8 mouse cellular contexts compared by ENCODE assay signal in the genomic region with DNA sequence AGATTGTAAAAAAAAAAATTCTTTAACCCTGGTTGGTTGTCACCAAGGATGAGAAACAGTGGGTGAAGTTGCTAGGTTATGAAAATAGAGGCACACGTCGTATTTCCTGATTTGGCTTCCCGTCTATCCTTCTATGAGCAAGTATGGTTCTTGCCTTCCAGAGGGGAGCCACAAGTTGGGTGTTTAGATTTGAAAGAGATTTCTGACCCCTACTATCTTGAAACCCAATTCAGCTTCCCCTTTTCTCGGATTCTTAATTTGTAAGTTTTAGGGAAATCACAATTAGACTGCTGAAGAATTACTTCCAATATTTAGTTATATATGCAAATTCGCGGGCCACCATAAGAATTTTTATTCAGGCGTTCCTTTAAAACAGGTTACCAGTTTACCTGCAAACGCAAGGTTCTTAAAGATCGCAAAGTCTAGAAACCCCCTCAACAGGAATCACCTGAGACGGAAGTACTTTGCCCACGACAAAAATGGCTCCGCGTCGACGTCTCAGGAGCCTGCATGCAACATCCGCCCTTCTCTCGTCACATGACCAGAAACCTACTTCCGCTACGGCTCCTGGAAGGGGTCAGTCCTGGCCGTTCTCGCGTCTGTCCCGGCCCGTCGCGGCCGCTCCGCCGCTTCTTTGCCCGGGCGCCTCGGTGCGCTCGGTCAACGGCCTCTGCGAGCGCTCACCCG. TPM values are rescaled to one million over a fixed set of nuclear protein-coding genes. Genes with fewer than 3 reads are reported as not detected.
A peak's percentile ranks its signal among the peaks of the same experiment; 100 is the strongest.
DNase-seq lines count a peak whose midpoint lies in the region; ATAC-seq lines count a peak whose summit lies in the region.

Gene Mff, plus strand, starts transcription at position 552 of the 687 bp plus-strand sequence.

- peak; percentile 96 for DNase-seq in R1 (ENCODE audit: low read depth, low spot score)
- DNase-seq in cerebellum, postnatal 25 days = peak; percentile 96 to 97
- DNase-seq in frontal cortex, postnatal 25 days (ENCODE audit: low spot score in 2 of 2) = peak; percentile 87 to 88
- DNase-seq in hindbrain, embryonic 14.5 days (ENCODE audit: low spot score) = peak; percentile 96
- DNase-seq in layer of hippocampus, postnatal 36 days = peak; percentile 92 to 93
- peak; percentile 96 for DNase-seq in lung, postnatal 36 days
- DNase-seq in retina, postnatal 1 day = peak; percentile 97
- peak; percentile 88 to 94 for DNase-seq in urinary bladder, adult 18-20 months (ENCODE audit: low spot score in 2 of 2)

- peak within 1 kb of the TSS; percentile 94 for H3K9ac ChIP-seq in hindbrain, embryonic 14.5 days

- peaks cover 29% of the 10 kb centered on the region for H3K27me3 ChIP-seq in hindbrain, embryonic 14.5 days (ENCODE audit: control insufficient read depth, insufficient read depth, low read length)

- peak within 1 kb of the TSS; percentile 82 for H3K4me3 ChIP-seq in hindbrain, embryonic 14.5 days (replicated peaks; ENCODE audit: low read length)

- H3K4me2 ChIP-seq in hindbrain, embryonic 14.5 days (replicated peaks) = peak within 1 kb of the TSS; percentile 86

- 10% methylated on average over 38 of the region's 38 CpGs for WGBS in hindbrain, embryonic 14.5 days

- H3K27ac ChIP-seq in hindbrain, embryonic 14.5 days = peak within 1 kb of the TSS; percentile 71

- ATAC-seq in hindbrain, embryonic 14.5 days (ENCODE audit: low FRiP score) = peak; percentile 99

- peaks cover 18% of the 10 kb centered on the region for H3K36me3 ChIP-seq in hindbrain, embryonic 14.5 days (replicated peaks; ENCODE audit: control insufficient read depth, insufficient read depth)

- peaks cover 7% of the 10 kb centered on the region for H3K4me1 ChIP-seq in hindbrain, embryonic 14.5 days (replicated peaks; ENCODE audit: control insufficient read depth, insufficient read depth, low read length)

- H3K9me3 ChIP-seq in hindbrain, embryonic 14.5 days (ENCODE audit: control insufficient read depth, low read length) = no peaks in the 10 kb centered on the region

RNA-seq across cellular contexts. Expression of gene Mff, which starts in this region (rescaled TPM):
- 434 and 467 TPM in 2 replicates for polyA plus RNA-seq in hindbrain, embryonic 14.5 days (2014; fragmentation: Nextera tagmentation; extraction: Ambion mirVana)
- total RNA-seq in layer of hippocampus, postnatal 36 days (2021) = 100 to 1,000 TPM; 258 to 260 TPM

Comparison
In these comparisons a context has a peak if more than half of its experiments do, and no peak if none do; other contexts are left out.
1. Peak in every context shown above with its lines: DNase-seq, ATAC-seq, H3K4me3 ChIP-seq and H3K27ac ChIP-seq.